Mouse (Mus musculus): ENCODE measurements at regions not wholly inside any gene's neighbourhood (a gene's known extent, or its start where the extent isn't known, plus 50 kb on each side); places are given as distances from the start of the nearest gene placed in this dataset.
"Not testable (repeated sequence)": the region's sequence is repeated elsewhere in the genome, so short reads cannot be mapped to it uniquely, and the experiment has no call there.

DNA sequence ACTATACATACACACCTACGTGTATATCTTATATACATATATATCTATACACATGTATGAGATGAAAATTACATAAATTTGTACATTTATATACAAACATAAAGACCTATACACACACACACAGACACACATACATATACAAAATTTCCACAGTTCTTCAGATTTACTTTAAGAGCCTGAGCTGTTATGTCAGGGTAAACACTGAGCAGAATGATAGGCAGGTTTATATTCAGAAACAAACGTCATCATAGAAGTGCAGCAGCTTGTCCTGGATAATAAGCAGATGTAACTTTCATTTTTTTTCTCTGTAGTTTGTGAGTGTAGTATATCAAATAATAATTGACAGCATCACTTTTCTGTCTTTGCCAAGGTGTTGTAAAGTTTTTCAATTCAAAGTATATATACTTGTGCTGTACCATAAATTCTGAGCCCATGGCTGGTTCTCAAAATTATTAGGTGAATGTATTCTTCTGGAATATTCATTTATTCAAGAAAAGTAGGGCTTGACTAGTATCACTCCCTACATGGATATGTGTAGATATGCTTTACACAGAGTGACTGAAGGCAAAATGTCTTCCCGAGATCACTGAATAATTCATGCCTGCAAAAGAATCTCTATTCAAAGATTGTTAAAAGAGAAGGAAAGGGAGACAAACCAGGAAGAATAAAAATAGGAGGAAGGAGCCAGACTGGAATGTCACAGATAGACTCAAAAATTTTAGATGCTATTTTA, 583.8 kb upstream of the Brinp3 start:
- DNase-seq: no peak

DNA sequence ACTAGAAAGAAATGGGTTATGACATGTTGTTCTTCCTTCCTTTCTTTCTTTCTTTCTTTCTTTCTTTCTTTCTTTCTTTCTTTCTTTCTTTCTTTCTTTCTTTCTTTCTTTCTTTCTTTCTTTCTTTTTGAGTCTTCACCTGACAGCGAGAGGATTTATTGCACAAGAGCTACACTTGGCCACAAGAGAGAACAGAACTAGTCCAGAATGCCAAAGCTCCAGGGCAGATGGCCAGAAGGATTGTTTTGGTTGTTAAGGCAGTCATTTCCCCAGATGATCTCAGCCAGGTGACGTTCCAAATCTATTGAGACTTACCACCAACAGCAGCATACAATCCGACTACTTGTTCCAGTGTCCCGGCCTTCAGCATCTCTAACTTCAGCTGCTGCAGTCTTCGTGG, 558.8 kb upstream of the Brinp3 start:
- no peak for DNase-seq

DNA sequence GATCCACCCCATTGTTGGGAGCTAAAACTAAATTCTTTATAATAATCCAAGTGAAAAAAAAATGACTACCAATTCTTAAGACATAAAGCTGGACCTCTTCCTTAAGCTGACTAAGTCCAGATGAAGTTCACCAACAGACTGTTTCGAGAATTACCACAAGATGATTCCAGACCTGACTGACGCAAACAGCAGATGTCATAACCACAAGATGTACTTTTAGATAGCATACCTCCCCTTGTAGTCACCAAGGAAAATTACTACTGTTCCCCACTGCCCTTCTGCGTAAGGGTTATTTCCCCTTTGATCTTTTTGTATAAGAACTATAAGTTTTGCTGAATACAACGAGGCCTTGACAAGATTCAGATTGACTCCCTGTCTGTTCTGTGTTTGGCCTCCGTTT, 536.8 kb upstream of the Brinp3 start:
- not testable (repeated sequence) for DNase-seq

DNA sequence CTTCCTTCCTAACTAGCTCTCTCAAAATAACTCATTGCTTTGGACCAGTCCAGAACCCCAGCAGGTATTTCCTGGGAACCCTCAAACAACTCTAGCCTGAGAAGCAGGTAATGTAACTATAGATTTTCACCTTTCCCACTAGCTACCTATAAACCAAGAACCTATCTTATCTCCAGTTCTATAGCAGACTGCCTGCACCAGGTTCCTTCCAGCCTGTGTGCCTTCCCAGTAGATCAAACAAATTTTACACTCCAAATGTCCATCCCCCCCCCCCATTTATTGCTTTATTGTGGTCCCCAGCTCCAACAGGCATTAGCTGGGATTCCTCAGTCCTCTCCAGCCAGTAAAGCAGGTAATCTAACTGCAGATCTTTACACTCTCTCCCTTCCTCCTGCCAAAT, 532.3 kb upstream of the Brinp3 start:
- DNase-seq: no peak

DNA sequence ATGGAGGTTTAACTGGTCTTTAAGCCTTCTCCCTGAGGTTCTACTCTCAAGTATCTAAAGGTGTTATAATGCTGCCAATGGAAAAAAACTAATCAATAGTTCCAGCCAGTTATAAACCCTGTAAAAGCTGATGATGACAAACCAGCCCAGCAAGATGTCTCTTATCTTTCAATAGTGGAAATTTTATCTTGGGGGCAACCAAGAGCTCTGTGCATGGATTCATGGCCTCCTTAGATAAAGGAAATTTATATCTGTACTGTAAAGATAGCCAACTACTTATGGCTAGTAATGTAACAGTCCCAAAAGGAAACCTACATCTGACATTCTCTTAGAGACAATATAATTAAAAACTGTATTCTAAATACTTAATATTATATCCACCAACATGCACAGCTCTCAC, 526.5 kb upstream of the Brinp3 start:
- no peak for DNase-seq

DNA sequence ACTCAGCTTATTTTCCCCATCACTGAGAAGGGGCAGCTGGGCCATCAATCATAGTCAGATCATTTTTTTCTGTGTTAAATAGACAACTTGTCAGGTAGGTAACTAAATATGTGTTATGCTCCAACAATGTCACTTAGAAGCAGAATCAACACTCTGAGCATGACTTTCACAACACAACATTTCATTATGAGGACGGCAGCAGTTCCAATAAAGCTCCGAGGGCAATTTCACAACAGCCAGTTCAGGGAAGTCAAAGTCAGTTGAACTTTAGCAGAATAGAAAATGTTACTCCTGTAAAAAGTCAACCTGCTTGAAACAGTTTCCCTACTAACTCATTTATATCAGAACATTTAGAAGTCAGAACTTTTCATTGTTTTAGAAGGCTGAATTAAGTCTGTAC, 522.1 kb upstream of the Brinp3 start:
- no peak for DNase-seq

DNA sequence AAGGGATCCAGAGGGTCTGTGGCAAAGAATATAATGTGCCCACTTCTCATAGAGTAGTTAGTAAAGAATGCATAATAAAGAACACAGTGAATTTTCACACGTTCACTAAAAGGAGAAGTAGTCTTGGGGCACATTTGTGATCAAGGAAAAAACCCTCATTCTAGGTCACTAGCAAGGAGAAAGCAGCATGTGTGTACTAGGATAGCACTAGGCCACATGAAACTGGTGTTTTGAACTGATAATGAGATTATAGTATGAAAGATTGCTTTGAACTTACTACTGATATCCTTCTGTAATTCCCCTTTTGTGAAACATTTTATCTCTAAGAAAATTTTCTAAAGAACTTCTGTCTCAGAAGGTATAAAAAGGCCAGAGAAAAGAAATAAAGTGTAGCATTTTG, 492.6 kb upstream of the Brinp3 start:
- no peak for DNase-seq

DNA sequence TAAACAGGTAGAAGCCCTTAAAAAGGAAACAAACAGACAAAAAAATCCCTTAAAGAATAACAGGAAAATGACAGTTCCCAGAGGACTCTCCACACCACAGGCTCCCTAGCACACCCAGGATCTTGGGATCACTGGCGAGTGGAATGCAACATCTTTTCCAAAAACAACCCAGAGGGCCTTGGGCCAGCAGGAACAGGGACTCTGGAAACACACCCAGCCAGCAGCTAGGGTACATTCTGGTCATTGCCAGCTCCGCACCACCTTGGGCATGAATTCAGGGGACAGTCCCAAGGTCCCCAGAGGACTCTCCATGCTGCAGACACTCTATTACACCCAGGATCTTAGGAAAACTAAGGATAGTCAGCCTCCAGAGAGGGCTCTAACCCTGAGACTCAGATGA, 479.5 kb upstream of the Brinp3 start:
- no peak for DNase-seq

DNA sequence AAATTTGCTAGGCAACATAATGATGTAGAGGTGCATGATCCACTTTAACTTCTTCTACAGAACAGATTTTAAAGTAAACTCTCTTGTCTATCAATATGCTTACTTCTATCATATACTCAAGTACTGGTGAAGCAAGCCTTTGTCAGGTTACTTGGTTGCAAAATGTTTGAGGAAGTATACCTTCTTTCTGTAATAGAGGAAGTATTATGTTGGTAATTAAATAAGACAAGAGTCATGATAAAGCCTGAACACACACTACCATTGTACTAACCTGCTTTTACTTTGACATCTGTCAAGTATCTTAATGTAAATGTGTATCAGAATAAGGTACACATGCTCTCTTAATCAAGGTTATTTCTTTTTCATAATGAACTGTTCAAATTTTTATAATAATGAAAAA, 467.9 kb upstream of the Brinp3 start:
- no peak for DNase-seq

DNA sequence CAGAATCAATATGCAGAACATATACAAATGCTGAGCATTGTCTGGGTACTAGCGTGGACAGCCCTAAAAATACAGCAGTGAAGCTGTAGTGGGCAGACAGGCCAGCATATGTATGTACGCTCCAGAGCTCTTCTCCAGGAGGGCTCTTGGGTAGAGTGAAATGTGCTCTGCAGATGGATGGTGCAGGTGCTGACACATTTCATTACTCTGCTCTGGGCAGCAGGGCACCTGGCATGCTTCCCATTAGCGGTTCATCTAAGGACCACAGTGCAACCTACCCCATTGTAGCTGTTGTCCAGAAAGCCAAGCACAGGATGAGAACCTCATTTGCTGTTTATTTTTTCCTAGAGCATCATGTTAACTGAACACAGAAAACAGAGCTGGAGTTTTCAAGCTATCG, 466.9 kb upstream of the Brinp3 start:
- DNase-seq: peak; percentile 46 to 48

DNA sequence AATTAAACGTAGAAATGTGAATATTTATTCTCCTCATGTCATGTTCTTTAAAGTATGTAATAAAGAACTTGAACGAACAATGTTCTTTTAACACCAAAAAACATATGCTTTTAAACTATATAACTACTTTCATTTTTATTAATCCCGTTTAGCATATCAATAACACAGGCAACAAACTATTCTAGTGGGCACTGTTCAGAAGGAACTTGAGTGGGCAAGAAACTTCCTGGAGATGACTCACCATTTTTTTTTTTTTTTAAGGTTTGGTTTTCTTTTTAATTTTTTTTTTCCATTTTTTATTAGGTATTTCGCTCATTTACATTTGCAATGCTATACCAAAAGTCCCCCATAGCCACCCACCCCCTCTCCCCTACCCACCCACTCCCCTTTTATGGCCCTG, 462.2 kb upstream of the Brinp3 start:
- not testable (repeated sequence) for DNase-seq

DNA sequence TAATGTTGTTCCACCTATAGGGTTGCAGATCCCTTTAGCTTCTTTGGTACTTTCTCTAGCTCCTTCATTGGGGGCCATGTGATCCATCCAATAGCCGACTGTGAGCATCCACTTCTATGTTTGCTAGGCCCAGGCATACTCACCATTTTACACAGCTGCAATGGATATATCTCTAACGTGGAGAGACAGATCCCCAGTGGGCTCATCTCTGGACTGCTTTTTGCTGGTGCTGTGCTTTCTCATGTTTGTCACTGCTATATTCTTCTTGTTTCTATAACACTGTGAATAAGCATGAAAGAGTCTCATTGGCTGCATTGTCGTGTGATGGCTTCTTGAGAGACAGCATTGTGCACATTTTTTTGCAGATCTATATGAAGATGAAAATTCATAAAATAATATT, 461.6 kb upstream of the Brinp3 start:
- not testable (repeated sequence) for DNase-seq

DNA sequence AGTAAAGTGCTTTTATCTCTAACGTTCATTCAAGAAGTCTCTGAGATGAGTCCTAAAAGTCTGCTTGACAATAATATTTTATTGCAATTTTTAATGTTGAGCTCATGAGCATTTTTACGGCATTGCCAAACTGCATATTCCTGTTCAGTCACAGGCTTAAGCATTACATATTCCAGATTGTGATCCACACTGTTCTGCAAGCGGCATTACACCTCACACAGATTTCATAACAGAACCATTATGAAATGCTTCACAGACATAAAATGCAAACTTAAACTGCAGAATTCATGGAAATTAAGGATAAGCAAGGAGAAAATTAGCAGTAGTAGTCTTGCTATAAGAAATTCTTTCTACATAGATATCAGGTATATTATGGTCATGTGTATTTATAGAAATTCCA, 442.1 kb upstream of the Brinp3 start:
- DNase-seq: no peak
